Mouse (Mus musculus) lung, embryonic 14.5 days (tissue): ENCODE measurements around the gene Gm49486. TPM values are rescaled to one million over a fixed set of nuclear protein-coding genes. Genes with fewer than 3 reads are reported as not detected.

Experiments
- ATAC-seq: fragments of 200-750 bp; cut with Nextera tagmentation; 2 replicates; pipeline ENCODE4 v1.8.0; 2017; ENCODE audit warnings: mild to moderate bottlenecking, moderate TSS enrichment, moderate library complexity; ENCODE audit not compliant: insufficient read depth
- DNase-seq: peaks from one replicate; pipeline ENCODE4 v3.0.0-alpha.2; 2015
- H3K27ac ChIP-seq: fragments of 300-500 bp; sonication (generic); 2 replicates; pipeline ENCODE4 v1.5.1; 2014; ENCODE audit warnings: low read depth, mild to moderate bottlenecking, moderate library complexity
- H3K27me3 ChIP-seq: fragments of 300-500 bp; sonication (generic); 2 replicates; pipeline ENCODE4 v1.6.1; 2014; ENCODE audit warnings: low read length, control low read depth; ENCODE audit not compliant: insufficient read depth
- H3K36me3 ChIP-seq: fragments of 300-500 bp; sonication (generic); 2 replicates; pipeline ENCODE4 v1.6.1; 2014; ENCODE audit warnings: control low read depth; ENCODE audit not compliant: insufficient read depth
- H3K4me1 ChIP-seq: fragments of 300-500 bp; sonication (generic); 2 replicates; pipeline ENCODE4 v1.6.1; 2014; ENCODE audit warnings: antibody characterized with exemption, control low read depth; ENCODE audit not compliant: insufficient read depth
- H3K4me2 ChIP-seq: fragments of 300-500 bp; sonication (generic); 2 replicates; pipeline ENCODE4 v1.6.1; 2014; ENCODE audit warnings: mild to moderate bottlenecking
- H3K4me3 ChIP-seq: fragments of 300-500 bp; sonication (generic); 2 replicates; pipeline ENCODE4 v1.5.1; 2014; ENCODE audit warnings: low read depth, low read length
- H3K9ac ChIP-seq: fragments of 300-500 bp; sonication (generic); 2 replicates; pipeline ENCODE4 v1.6.1; 2014
- H3K9me3 ChIP-seq: fragments of 300-500 bp; sonication (generic); 2 replicates; pipeline ENCODE4 v1.6.1; 2016; ENCODE audit warnings: low read depth, low read length, control low read depth
- CTCF ChIP-seq: IDR thresholded peaks from 2 replicates; pipeline ENCODE4 v1.5.1; 2016; ENCODE audit warnings: antibody characterized with exemption, low read depth
- WGBS: fragments of 180-500 bp; shearing (Covaris S2); extraction: QIAGEN DNeasy Blood & Tissue Kit; methylation state at CpG from one replicate; pipeline ENCODE4 v1.1.7; 2014; 5-methylcytosine and 5-hydroxymethylcytosine counted together
- polyA plus RNA-seq: library from polyadenylated mRNA; unstranded; fragments of >200 nt; fragmentation: Nextera tagmentation; extraction: Ambion mirVana; gene quantifications from 2 replicates; pipeline ENCODE4 v1.2.1, GENCODE M21; 2014

Gene Gm49486
- polyA plus RNA-seq, 1 experiment from 2014 or later, result 0.53 TPM

GRCm38 (mm10) chr15:79194946-79195345, 34.2 kb upstream of the Gm49486 start:
- 60% methylated on average over 2 of the region's 2 CpGs for WGBS
- no peak for TF ChIP-seq CTCF
- H3K27me3 ChIP-seq, result no peaks in the 10 kb centered on the region
- H3K27ac ChIP-seq, result no peak overlapping the region
- H3K9ac ChIP-seq, result no peak overlapping the region
- peak; percentile 9 for DNase-seq
- H3K4me3 ChIP-seq, result no peak overlapping the region
- no peak for ATAC-seq
- H3K9me3 ChIP-seq, result no peaks in the 10 kb centered on the region
- peaks cover 7% of the 10 kb centered on the region for H3K4me1 ChIP-seq
- H3K36me3 ChIP-seq, result no peaks in the 10 kb centered on the region
- no peak overlapping the region for H3K4me2 ChIP-seq

GRCm38 (mm10) chr15:79195492-79195891, 33.7 kb upstream of the Gm49486 start:
- 75% methylated on average over 8 of the region's 8 CpGs for WGBS
- Histone ChIP-seq H3K36me3 (no peaks in the 10 kb centered on the region), H3K9me3 (no peaks in the 10 kb centered on the region), H3K4me2 (no peak overlapping the region), H3K27me3 (no peaks in the 10 kb centered on the region), H3K4me3 (no peak overlapping the region), H3K9ac (no peak overlapping the region), H3K27ac (no peak overlapping the region), H3K4me1 (peaks cover 7% of the 10 kb centered on the region)
- no peak for ATAC-seq
- TF ChIP-seq CTCF, result no peak
- DNase-seq, result no peak

DNA sequence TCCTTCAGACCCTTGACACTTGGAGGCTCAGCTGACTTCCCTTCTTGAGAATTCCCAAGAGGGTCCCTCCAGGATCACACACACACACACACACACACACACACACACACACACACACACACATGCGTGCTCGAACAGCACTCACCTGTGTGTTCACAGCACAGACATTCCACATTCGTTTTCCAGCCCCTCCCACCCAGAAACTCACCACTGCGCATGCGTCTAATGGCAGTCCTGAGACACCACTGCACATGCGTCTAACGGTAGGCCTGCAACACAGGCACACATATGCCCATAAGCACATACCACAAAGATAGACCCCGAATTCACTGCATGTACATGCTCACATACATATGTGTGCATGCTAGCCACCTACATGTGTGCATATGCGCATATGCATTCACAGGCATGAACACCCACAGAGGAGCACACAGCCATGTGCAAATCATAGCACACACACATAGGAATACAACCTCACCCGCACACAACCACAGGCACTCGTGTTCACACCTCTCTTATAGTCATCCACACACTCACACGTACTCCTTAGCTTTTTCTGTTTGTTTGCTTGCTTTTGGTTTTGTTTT, 29.7 kb upstream of the Gm49486 start:
- 86% methylated on average over 12 of the region's 12 CpGs for WGBS
- Histone ChIP-seq H3K9ac (no peak overlapping the region), H3K4me2 (no peak overlapping the region), H3K9me3 (no peaks in the 10 kb centered on the region), H3K27me3 (no peaks in the 10 kb centered on the region), H3K36me3 (no peaks in the 10 kb centered on the region), H3K27ac (no peak overlapping the region), H3K4me3 (no peak overlapping the region), H3K4me1 (0 out of 2 replicates have a peak, but pooled peaks cover 5% of the 10 kb centered on the region)
- no peak for DNase-seq
- no peak for ATAC-seq
- no peak for TF ChIP-seq CTCF

GRCm38 (mm10) chr15:79201491-79202150, 27.6 kb upstream of the Gm49486 start:
- TF ChIP-seq CTCF, result no peak
- 18% methylated on average over 13 of the region's 13 CpGs for WGBS
- Histone ChIP-seq H3K9me3 (no peaks in the 10 kb centered on the region), H3K27ac (no peak overlapping the region), H3K36me3 (no peaks in the 10 kb centered on the region), H3K4me1 (0 out of 2 replicates have a peak, but pooled peaks cover 5% of the 10 kb centered on the region), H3K9ac (peak overlapping the region; percentile 23; the same call in 1 of the 2 replicates), H3K4me3 (no peak overlapping the region), H3K4me2 (peak overlapping the region; percentile 40; the same call in 1 of the 2 replicates), H3K27me3 (no peaks in the 10 kb centered on the region)
- ATAC-seq (no peak), DNase-seq (no peak)

- H3K36me3 ChIP-seq, result no peaks in the 10 kb centered on the region
- no peak for ATAC-seq
- 0 out of 2 replicates have a peak, but pooled peaks cover 5% of the 10 kb centered on the region for H3K4me1 ChIP-seq
- H3K4me3 ChIP-seq, result no peak overlapping the region
- WGBS, result 9% methylated on average over 10 of the region's 10 CpGs
- TF ChIP-seq CTCF, result no peak
- H3K27ac ChIP-seq, result no peak overlapping the region
- H3K4me2 ChIP-seq, result no peak overlapping the region
- DNase-seq, result peak; percentile 8
- H3K27me3 ChIP-seq, result no peaks in the 10 kb centered on the region
- no peak overlapping the region; the same call in 1 of the 2 replicates for H3K9ac ChIP-seq
- H3K9me3 ChIP-seq, result no peaks in the 10 kb centered on the region
These were observed 26.6 kb upstream of the Gm49486 start for GRCm38 (mm10) chr15:79202575-79202974.

DNA sequence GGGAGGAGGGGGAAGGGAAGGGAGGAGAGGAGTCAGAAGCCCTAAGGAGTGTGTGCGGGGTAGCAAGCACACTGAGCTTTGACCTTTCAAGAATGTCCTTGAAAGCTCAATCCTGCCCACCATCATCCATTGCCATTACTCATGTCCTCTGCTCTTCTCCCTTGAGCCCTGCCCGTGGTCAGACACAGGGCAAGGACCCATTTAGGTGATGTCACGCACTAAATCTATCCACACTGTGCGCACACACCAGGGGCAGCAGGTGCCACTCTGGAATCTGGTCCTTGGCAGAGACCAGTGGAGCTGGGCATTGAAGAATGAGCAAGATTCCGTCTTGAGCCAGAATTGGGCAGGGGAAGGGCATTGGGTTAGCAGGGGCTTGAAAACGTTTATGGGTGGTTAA, 21.0 kb upstream of the Gm49486 start:
- no peak for TF ChIP-seq CTCF
- Histone ChIP-seq H3K36me3 (no peaks in the 10 kb centered on the region), H3K4me2 (no peak overlapping the region), H3K4me1 (no peaks in the 10 kb centered on the region), H3K27ac (no peak overlapping the region), H3K4me3 (no peak overlapping the region), H3K27me3 (no peaks in the 10 kb centered on the region), H3K9me3 (no peaks in the 10 kb centered on the region), H3K9ac (no peak overlapping the region)
- WGBS, result 66% methylated on average over 6 of the region's 6 CpGs
- ATAC-seq (no peak), DNase-seq (no peak)

DNA sequence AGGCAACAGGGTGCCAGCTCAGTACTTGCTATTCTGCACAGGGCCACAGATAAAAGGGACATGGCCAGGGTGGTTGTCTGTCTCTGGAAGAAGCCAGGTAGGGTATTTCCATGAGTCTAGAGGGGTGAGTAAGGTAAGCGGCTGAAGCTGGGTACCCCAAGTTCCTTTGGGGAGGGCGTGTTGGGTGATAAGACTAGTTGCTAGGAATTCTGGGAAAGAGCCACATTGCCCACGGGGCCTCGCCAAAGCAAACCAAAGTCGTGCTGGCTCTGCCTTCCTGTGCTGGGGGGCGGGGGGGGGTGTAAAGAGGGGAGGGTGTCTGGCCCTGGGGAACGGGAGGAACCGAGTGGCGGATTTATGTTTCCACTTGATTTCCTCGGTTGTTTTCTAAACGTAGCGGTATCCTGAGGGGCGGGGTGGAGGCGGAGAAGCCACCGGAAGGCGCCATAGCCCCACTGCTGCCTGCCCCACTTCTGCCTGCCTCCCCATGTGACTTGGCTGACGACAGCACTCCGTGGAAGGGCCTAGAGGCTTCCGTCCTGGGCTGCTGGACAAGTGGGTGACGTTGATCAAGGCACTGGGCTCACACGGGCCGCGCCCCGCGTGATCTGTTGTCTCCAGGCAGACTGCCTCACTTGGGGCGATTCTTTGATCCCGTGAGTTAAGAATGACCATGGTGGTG, 20.3 kb upstream of the Gm49486 start:
- H3K4me2 ChIP-seq, result no peak overlapping the region
- no peak overlapping the region for H3K4me3 ChIP-seq
- 70% methylated on average over 27 of the region's 27 CpGs for WGBS
- DNase-seq (no peak), ATAC-seq (no peak)
- H3K27ac ChIP-seq, result no peak overlapping the region
- H3K9ac ChIP-seq, result no peak overlapping the region
- no peaks in the 10 kb centered on the region for H3K27me3 ChIP-seq
- no peaks in the 10 kb centered on the region for H3K4me1 ChIP-seq
- H3K9me3 ChIP-seq, result no peaks in the 10 kb centered on the region
- no peak for TF ChIP-seq CTCF
- no peaks in the 10 kb centered on the region for H3K36me3 ChIP-seq
